Mouse (Mus musculus) myocyte (in vitro differentiated cells): ENCODE data around the gene Olfr279.
A peak's percentile ranks its signal among the peaks of the same experiment; 100 is the strongest.

Experiments used
- CEBPB ChIP-seq: IDR thresholded peaks from 2 replicates; pipeline ENCODE4 v1.6.1; 2011; ENCODE audit warnings: mild to moderate bottlenecking, moderate library complexity; ENCODE audit not compliant: poor library complexity, insufficient read depth, severe bottlenecking
- MAX ChIP-seq: IDR thresholded peaks from one replicate; pipeline ENCODE4 v1.6.1; 2011; ENCODE audit warnings: low read depth, mild to moderate bottlenecking, control low read depth
- MYOD1 ChIP-seq, 3 experiments: IDR thresholded peaks; one replicate each; pipeline ENCODE4 v1.6.1; 2011; ENCODE audit warnings: control low read depth in 2 of 3, low read depth in 2 of 3, mild to moderate bottlenecking in 2 of 3, moderate library complexity in 1 of 3; ENCODE audit not compliant: insufficient read length in 2 of 3, control insufficient read depth in 1 of 3
- POLR2A ChIP-seq: IDR thresholded peaks from one replicate; pipeline ENCODE4 v1.6.1; 2011; ENCODE audit warnings: low read depth, mild to moderate bottlenecking, control low read depth, moderate library complexity; ENCODE audit not compliant: insufficient read length
- REST ChIP-seq: IDR thresholded peaks from one replicate; pipeline ENCODE4 v1.6.1; 2011; ENCODE audit warnings: mild to moderate bottlenecking, control low read depth, moderate library complexity; ENCODE audit not compliant: insufficient read depth, insufficient read length
- TCF12 ChIP-seq: IDR thresholded peaks from one replicate; pipeline ENCODE4 v1.6.1; 2011; ENCODE audit warnings: mild to moderate bottlenecking, control low read depth; ENCODE audit not compliant: poor library complexity, insufficient read depth, severe bottlenecking

- no peak for TF ChIP-seq CEBPB
- TF ChIP-seq POLR2A = no peak
- no peak for TF ChIP-seq TCF12
- no peak for TF ChIP-seq REST
- peak; percentile 32 to 39 (median 37) for TF ChIP-seq MYOD1 (IDR thresholded peaks at IDR 0.05; ENCODE audit: control insufficient read depth in 1 of 3, insufficient read length in 2 of 3, low read depth in 2 of 3)
- no peak for TF ChIP-seq MAX
Measured at GRCm38 (mm10) chr15:98536828-98537510, 44.8 kb downstream of the Olfr279 start.
